Mouse (Mus musculus) ovary, postnatal 36 days (tissue): ENCODE data around the gene Trim3.

Experiments used
- DNase-seq: peaks from one replicate; pipeline ENCODE4 v3.0.0; 2022; ENCODE audit warnings: low spot score, mixed read lengths

Trim3 gene

DNA sequence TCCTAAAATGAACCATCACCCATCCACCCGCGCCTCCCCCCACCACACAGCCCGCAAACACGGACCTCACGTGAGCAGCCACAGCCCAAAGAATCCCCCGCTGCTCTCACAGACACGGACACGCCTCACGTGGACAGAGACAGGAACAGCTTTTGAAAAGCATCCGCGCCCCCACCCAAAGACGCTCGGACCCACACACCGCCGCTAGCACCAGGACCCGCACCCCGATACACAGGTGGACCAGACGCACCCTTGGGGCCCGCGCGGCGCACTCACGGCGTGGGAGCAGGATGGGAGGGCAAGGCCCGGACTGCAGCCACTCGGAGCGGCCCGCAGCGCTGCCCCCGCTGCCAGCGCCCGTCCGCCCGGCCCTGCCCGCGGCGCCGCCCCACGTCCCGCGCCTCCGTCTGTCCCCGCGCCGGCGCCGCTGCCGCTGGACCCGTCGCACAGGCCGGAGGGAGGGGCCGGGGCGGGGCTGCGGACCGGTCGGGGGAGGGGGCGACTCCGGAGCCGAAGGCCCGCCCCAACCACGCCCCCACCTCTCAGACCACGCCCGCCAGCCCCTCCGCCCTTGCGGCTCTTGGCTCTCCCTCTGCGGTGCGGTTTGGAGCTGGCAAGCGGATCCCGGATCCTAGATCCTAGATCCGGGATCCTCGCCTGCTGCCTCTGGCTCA lies at the start of gene Trim3:
Gene Trim3 (minus strand): TSS at position 445 of the 674 bp plus-strand sequence.
- DNase-seq = peak; percentile 95

GRCm38 (mm10) chr7:105650639-105651435 lies 17.5 kb upstream of the Trim3 start, which contains the start of gene Dnhd1:
TSS of gene Dnhd1 (plus strand) at chr7:105650827.
- peak; percentile 75 for DNase-seq

- DNase-seq = no peak
These were observed 8.6 kb upstream of the Trim3 start for GRCm38 (mm10) chr7:105641936-105642335.

DNA sequence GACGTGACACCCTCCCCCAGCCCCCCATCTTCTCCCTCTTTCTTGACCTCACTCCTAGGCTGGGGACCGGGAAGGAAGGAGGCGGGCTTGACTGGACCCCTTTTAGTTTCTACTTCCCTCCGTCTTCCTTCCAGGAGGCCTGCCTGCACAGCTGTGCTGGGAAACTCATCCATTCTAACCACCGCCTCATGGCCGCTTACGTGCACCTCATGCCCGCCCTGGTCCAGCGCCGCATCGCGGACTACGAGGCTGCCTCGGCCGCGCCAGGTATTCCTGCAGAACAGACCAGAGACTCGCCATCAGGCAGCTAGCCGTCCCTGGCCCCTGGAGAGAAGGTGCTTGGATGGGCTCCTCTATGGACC lies 7.5 kb upstream of the Trim3 start:
- peak; percentile 25 for DNase-seq

DNA sequence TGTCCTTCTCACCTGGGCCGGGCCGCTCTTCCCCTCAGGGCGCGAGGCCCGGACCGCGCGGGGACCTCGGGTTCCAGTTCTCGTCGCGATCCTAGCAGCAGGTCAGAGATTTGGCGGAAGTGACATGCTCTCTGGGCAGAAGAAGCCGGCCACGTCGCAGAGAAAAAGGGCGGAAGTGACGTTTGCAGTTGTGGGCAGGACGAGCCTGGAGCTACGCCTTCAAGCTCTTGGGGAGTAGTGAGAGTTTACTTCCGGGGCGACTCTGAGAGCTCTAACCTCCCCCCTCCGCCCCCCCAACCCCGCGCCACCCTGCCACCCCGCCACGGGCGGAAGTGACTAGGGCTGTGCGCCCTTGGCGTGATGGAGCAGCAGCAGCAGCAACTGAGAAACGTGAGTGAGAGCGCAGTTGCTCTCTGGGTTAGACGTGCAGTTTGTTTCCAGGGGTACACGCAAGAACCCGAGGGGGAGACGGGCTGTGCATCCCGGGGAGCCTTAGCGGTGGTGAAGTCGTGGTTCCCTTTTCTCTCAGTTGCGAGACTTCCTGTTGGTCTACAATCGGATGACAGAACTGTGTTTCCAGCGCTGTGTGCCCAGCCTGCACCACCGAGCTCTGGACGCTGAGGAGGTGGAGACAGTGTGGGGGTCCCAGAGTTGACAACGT lies 7.0 kb upstream of the Trim3 start, which contains the start of the genes Arfip2 and Gm45799:
Gene Arfip2 (minus strand): TSS at position 184 of the 661 bp plus-strand sequence.
Gene Gm45799 (plus strand): TSS at position 320 of the 661 bp plus-strand sequence.
- peak; percentile 93 for DNase-seq

DNA sequence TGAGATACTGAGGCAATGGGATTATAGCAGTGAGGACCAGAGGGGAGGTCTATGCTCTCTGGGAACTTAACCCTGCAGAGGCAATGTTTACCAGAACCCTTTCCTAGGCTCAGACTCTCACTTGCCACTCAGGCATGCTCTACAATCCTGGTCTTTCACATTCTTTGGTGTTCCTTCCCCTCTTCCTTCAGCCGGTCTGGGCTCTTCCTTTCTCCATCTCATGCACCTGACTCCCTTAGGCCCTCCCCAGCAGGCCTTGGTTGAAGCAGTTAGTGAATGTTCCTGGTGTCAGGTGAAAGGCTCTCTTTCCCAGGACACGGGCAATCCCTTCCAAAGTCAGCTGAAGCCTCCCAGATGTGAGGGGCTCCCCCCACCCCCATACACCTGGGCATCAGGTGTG lies 6.4 kb upstream of the Trim3 start, which contains the start of gene Timm10b:
Gene Timm10b (plus strand): TSS at position 301 of the 400 bp plus-strand sequence.
- DNase-seq = no peak

- no peak for DNase-seq
These were observed 5.9 kb upstream of the Trim3 start for GRCm38 (mm10) chr7:105639304-105639703.

- DNase-seq = no peak
These were observed 5.4 kb upstream of the Trim3 start for GRCm38 (mm10) chr7:105638776-105639175.

GRCm38 (mm10) chr7:105635726-105636125 lies 2.4 kb upstream of the Trim3 start:
- no peak for DNase-seq

GRCm38 (mm10) chr7:105634272-105634920 lies 1.0 kb upstream of the Trim3 start:
- DNase-seq = no peak

DNA sequence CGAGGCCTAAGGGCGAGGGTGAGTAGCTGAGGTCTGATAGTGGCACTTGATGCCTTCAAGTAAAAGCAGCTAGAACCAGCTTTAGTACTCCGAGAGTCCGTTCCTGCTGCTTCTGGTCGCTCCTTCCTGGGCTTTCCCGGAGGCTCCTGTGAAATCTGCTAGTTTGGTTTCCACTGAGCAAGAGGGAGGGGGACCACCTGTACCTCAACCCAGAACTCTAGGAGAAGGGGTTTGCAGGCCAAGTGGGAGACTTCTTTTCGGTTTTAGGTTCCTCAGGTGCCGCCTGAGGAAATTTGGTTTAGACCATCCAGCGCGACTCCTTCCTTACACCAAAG lies 397 bp upstream of the Trim3 start:
- DNase-seq = no peak

DNA sequence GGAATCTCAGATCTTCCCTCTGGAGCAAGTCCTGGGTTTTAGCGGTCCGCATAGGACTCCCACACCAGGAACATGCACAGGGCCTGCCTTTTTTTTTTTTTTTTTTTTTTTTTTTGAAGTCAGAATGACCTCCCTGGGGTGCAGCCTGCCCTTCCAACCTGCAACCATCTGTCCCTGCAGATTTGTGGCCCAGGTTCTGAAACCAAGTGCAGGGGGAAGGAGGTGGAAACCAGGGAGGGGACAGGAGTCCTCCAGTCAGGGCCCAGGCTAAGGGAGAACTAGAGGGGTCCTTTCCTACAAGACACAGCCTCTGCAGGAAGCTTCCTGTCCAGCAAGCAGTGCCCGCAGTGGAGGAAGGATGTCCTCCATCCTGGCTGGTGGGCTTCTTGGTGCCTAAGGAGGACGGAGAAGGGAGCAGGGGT lies 809 bp downstream of the Trim3 start:
- DNase-seq = peak; percentile 21

DNA sequence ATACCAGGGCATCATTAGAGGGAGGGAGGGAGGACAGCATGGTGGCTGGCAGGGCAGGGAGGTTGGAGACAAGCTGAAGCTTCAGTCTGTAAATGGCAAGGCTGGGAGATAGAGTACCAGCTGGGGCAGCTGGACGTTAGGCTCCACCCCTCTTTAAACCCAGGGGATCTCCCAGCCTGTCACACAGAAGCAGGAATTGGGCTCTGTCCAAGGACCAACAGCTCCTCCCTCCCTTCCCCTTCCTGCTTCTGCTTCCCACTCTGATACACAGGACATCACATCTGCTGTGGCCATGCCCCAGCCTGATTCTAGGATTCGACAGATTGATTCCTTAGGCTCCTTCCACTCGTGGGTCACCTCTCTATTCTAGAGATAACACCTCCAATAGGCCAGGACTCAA lies 4.7 kb downstream of the Trim3 start:
- no peak for DNase-seq

GRCm38 (mm10) chr7:105625397-105625796 lies 8.0 kb downstream of the Trim3 start:
- DNase-seq = no peak

DNA sequence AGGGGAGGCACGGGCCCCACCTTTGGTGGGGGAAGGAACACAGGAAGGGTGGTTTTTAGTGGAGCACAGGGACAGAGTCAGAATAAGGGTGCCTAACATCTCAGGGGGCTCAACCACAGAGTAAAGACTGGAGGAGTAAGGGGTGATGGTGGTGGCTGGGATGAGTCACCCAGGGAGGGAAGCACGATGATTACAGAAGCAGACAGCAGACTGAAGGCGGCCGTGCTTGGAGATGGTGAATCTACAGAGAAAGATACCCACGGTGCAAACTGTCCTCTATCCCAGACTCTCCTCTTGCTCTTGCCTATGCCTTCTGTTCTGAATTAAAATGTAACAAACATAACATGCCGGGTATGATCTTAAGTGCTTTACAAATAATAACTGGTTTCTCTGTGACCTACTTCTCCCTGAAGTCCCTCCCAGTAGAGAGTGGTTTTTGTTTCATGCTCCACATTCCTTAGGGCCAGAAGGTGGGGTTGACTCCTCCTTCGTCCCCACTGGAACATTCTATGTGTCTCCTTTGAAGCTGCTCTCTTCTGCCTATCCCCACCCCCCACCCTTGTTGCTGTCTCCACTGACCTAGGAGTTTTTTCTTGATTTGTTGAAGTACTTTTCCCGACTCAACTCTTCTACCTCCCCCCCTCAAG lies 11.6 kb downstream of the Trim3 start:
- DNase-seq = no peak

DNA sequence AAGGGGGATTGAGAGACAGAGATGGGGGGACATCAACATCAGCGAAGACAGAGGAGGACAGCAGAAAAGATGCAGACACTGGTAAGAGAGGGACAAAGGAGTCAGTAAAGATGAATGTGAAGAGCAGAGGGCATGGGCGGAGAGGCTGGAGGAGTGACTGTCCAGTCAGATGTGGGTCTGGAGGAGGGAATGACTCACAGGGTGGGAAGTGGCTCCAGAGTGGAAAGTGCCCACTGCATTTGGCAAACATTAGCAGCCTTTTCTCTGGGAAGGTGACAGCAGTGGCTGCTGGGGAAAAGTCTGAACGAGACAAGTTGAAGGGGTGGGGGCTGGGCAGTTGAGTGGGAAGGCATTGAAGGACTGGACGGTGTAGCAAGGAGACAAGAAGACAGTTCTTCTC lies 12.3 kb downstream of the Trim3 start:
- DNase-seq = no peak

GRCm38 (mm10) chr7:105619701-105620100 lies 13.7 kb downstream of the Trim3 start:
- no peak for DNase-seq

DNA sequence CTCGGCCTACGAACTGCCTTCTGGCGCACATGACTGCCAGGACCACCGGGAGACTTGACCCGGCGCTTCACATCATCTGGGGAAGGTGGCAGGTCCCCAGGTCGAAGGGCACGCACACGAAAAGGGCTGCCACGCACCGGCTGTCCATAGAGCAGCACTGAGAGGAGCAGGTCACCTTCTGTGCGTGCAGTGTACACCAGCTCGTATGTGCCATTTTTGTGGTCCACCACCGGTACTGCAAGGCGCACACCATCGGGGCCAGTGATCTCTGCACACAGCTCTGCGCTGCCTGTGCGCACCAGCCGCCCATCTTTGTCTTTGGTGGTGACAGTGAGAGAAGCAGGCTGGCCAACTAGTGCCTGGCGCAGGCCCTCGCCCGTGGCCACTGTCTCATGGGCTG lies 15.6 kb downstream of the Trim3 start:
- no peak for DNase-seq

GRCm38 (mm10) chr7:105616561-105616960 lies 16.8 kb downstream of the Trim3 start:
- DNase-seq = no peak

- DNase-seq = no peak
These were observed 17.7 kb downstream of the Trim3 start for GRCm38 (mm10) chr7:105615720-105616119.

DNA sequence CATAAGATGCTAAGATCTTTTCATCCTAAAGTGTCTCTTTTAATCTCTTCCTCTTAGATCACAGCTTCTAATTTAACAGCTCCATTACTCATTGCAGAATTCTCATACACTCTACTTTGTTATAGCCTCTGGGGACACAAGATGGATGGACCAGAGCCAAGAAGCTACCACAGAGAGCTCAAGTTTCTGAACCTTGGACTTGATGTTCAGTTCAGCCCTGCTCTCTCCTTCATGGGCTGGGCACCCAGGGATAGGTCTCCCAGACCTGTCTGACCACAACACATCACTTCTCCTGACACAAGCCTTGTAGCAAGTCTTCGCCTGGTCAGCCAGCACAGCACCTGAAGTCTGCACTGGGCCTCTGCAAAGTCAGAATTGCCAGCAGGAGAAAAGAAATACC lies 19.0 kb downstream of the Trim3 start:
- DNase-seq = no peak

DNA sequence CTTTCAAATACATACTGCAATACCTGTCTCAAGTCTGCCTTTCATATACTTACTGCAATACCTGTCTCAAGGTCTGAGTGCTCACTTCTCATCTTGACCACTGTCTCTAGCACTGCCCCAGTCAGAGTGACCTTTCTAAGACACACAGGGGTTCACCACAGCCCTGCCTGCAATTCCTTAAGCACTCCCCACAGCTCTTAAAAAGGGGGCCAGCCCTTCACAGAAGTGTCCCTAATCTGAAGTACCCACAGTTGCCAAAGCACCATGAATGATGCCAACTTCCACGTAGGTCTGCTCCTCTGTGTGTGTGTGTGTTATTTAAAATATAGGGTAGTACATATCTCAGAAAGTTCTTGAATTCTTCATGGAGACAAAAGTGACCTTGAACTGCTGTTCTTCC lies 21.6 kb downstream of the Trim3 start:
- DNase-seq = no peak
